Mouse (Mus musculus): ENCODE measurements around the gene 1700037H04Rik.

Gene 1700037H04Rik

GRCm38 (mm10) chr2:131178828-131179245, 19.0 kb upstream of the 1700037H04Rik start:
- DNase-seq: peak; percentile 45

- DNase-seq: peak; percentile 44
Measured at GRCm38 (mm10) chr2:131177932-131178331, 18.1 kb upstream of the 1700037H04Rik start.

GRCm38 (mm10) chr2:131176491-131176890, 16.6 kb upstream of the 1700037H04Rik start:
- peak; percentile 89 for DNase-seq

- DNase-seq: peak; percentile 61
Measured at GRCm38 (mm10) chr2:131175945-131176309, 16.0 kb upstream of the 1700037H04Rik start.

GRCm38 (mm10) chr2:131175286-131175944, 15.5 kb upstream of the 1700037H04Rik start:
- peak; percentile 40 for DNase-seq

GRCm38 (mm10) chr2:131174700-131175099, 14.8 kb upstream of the 1700037H04Rik start:
- DNase-seq: peak; percentile 73

GRCm38 (mm10) chr2:131172322-131172721, 12.4 kb upstream of the 1700037H04Rik start:
- no peak for DNase-seq

- DNase-seq: peak; percentile 64
Measured at GRCm38 (mm10) chr2:131171401-131172104, 11.7 kb upstream of the 1700037H04Rik start.

- no peak for DNase-seq
Measured at GRCm38 (mm10) chr2:131170936-131171335, 11.1 kb upstream of the 1700037H04Rik start.

- DNase-seq: no peak
Measured at GRCm38 (mm10) chr2:131168914-131169313, 9.0 kb upstream of the 1700037H04Rik start.

GRCm38 (mm10) chr2:131167984-131168383, 8.1 kb upstream of the 1700037H04Rik start:
- no peak for DNase-seq

- DNase-seq: no peak
Measured at GRCm38 (mm10) chr2:131166172-131166571, 6.3 kb upstream of the 1700037H04Rik start.

- peak; percentile 85 for DNase-seq
Measured at GRCm38 (mm10) chr2:131163924-131164323, 4.0 kb upstream of the 1700037H04Rik start.

GRCm38 (mm10) chr2:131160671-131161111, 810 bp upstream of the 1700037H04Rik start:
- DNase-seq: peak; percentile 34

GRCm38 (mm10) chr2:131159491-131159910, 380 bp downstream of the 1700037H04Rik start:
- no peak for DNase-seq

- no peak for DNase-seq
Measured at GRCm38 (mm10) chr2:131156987-131157386, 2.9 kb downstream of the 1700037H04Rik start.

- DNase-seq: no peak
Measured at GRCm38 (mm10) chr2:131154036-131154435, 5.8 kb downstream of the 1700037H04Rik start.

GRCm38 (mm10) chr2:131152166-131152730, 7.6 kb downstream of the 1700037H04Rik start:
- no peak for DNase-seq

GRCm38 (mm10) chr2:131149254-131149578, 10.7 kb downstream of the 1700037H04Rik start:
- DNase-seq: no peak

GRCm38 (mm10) chr2:131148353-131149253, 11.3 kb downstream of the 1700037H04Rik start:
- DNase-seq: no peak

GRCm38 (mm10) chr2:131147043-131147365, 12.9 kb downstream of the 1700037H04Rik start:
- no peak for DNase-seq

- no peak for DNase-seq
Measured at GRCm38 (mm10) chr2:131146193-131147042, 13.5 kb downstream of the 1700037H04Rik start.
